Mouse (Mus musculus): ENCODE results near the gene Mdm2. TPM values are rescaled to one million over a fixed set of nuclear protein-coding genes. Genes with fewer than 3 reads are reported as not detected.

The Mdm2 gene
- total and polyA plus RNA-seq, 3 experiments = 35.3 to 601 (median 42.2) TPM

DNA sequence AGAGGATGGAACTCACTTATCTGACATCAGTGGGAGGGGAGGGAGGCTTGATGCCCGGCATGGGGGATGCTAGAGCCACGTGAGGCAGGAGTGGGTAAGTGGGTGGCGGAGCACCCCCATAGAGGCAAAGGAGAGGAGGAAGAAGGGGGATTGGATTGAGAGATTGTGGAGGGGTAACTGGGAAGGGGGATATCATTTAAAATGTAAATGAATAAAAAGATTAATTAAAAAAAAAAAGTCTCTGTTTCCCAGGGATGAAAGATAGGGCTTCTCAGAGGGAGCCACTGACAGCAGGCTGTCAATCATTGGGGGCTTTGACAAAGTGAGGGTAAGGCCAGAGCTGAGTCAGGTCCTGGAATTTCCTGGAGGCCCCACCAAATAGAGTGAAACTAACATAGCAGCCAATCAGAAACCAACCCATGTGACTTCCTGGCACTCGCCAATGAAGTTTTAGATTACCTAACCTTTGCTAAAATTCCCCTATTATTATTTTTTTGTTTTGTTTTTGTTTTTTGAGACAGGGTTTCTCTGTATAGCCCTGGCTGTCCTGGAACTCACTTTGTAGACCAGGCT is 4.5 kb upstream of the Mdm2 start:
- Histone ChIP-seq H3K4me3 (ENCODE audit: control insufficient read depth in 1 of 2, insufficient read depth in 1 of 2, low read depth in 2 of 2, low read length in 2 of 2) (no peak overlapping the region; a peak in 1 of 4 replicates), H3K9me3 (replicated peaks; ENCODE audit: insufficient read depth, low read length) (no peaks in the 10 kb centered on the region), H3K79me2 (ENCODE audit: control insufficient read depth, insufficient read depth, low read length, poor library complexity) (peaks cover 8% of the 10 kb centered on the region), H3K36me3 (ENCODE audit: control insufficient read depth in 1 of 2, insufficient read depth in 2 of 2, low read length in 2 of 2) (peaks cover 0 to 4% of the 10 kb centered on the region in 2 experiments; a peak in 2 of 4 replicates), H3K9ac (ENCODE audit: control insufficient read depth, low read depth, low read length, poor library complexity, severe bottlenecking) (peak overlapping the region; percentile 39), H3K4me1 (ENCODE audit: control insufficient read depth in 1 of 2, insufficient read depth in 2 of 2, low read length in 2 of 2) (peaks cover 0 to 11% of the 10 kb centered on the region in 2 experiments; a peak in 2 of 4 replicates), H3K27ac (ENCODE audit: control insufficient read depth, low read depth, low read length) (no peak overlapping the region), H3K27me3 (ENCODE audit: control insufficient read depth in 1 of 2, insufficient read depth in 2 of 2, low read length in 2 of 2) (no peaks in the 10 kb centered on the region)
- TF ChIP-seq USF1 (IDR thresholded peaks at IDR 0.05; ENCODE audit: low read depth, low read length) (0 out of 2 replicates have a peak, but pooled peaks have one; percentile 10), ZKSCAN1 (IDR thresholded peaks at IDR 0.05; ENCODE audit: low read depth, low read length) (no peak)
- no peak for DNase-seq (ENCODE audit: low read depth, low spot score)

DNA sequence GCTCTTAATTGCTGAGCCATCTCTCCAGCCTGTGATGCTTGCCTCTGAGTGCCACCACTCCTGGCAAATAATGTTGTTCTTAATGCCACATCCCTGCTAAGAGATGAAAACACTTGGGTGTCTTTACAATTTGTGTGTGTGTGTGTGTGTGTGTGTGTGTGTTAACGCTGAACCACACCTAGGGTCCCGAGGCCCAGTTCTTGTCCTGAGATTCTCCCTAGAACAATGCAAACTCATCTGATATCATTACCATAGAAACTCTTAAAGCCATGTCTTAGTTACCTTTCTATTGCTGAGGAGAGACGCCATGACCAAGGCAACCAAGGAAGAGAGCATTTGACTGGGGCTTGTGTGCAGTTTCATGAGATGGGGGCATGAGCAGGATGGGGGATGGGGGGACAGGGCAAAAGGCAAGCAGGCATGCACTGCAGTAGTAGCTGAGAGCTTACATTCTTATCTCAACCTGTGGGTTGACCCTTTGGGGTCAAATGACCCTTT is 3.5 kb upstream of the Mdm2 start:
- Histone ChIP-seq H3K27me3 (ENCODE audit: control insufficient read depth in 1 of 2, insufficient read depth in 2 of 2, low read length in 2 of 2) (no peaks in the 10 kb centered on the region), H3K9me3 (replicated peaks; ENCODE audit: insufficient read depth, low read length) (no peaks in the 10 kb centered on the region), H3K27ac (ENCODE audit: control insufficient read depth, low read depth, low read length) (no peak overlapping the region), H3K9ac (ENCODE audit: control insufficient read depth, low read depth, low read length, poor library complexity, severe bottlenecking) (no peak overlapping the region), H3K4me1 (ENCODE audit: control insufficient read depth in 1 of 2, insufficient read depth in 2 of 2, low read length in 2 of 2) (peaks cover 0 to 11% of the 10 kb centered on the region in 2 experiments; a peak in 2 of 4 replicates), H3K4me3 (ENCODE audit: control insufficient read depth in 1 of 2, insufficient read depth in 1 of 2, low read depth in 2 of 2, low read length in 2 of 2) (no peak overlapping the region), H3K36me3 (ENCODE audit: control insufficient read depth in 1 of 2, insufficient read depth in 2 of 2, low read length in 2 of 2) (peaks cover 0 to 4% of the 10 kb centered on the region in 2 experiments; a peak in 2 of 4 replicates), H3K79me2 (ENCODE audit: control insufficient read depth, insufficient read depth, low read length, poor library complexity) (peaks cover 16% of the 10 kb centered on the region)
- TF ChIP-seq NRF1 (IDR thresholded peaks at IDR 0.05; ENCODE audit: insufficient read depth, low read depth, low read length, poor library complexity, severe bottlenecking) (no peak), TAL1 (IDR thresholded peaks at IDR 0.05; ENCODE audit: low read length) (no peak), POLR2AphosphoS2 (IDR thresholded peaks at IDR 0.05; ENCODE audit: low read length) (no peak), ZMIZ1 (IDR thresholded peaks at IDR 0.05; ENCODE audit: low read depth, low read length) (no peak), GABPA (IDR thresholded peaks at IDR 0.05; ENCODE audit: low read depth, low read length) (no peak), MAX (IDR thresholded peaks at IDR 0.05; ENCODE audit: low read length) (no peak), MYB (IDR thresholded peaks at IDR 0.05; ENCODE audit: low read depth, low read length) (no peak), HCFC1 (IDR thresholded peaks at IDR 0.05; ENCODE audit: low read depth, low read length) (no peak), CTCF (IDR thresholded peaks at IDR 0.05 in 2 of 3, conservative IDR thresholded peaks at IDR 0.05 in 1 of 3; ENCODE audit: control insufficient read depth in 1 of 3, insufficient read depth in 1 of 3, low read depth in 2 of 3, low read length in 3 of 3, poor library complexity in 1 of 3, severe bottlenecking in 1 of 3) (no peak), SIN3A (IDR thresholded peaks at IDR 0.05; ENCODE audit: low read length) (no peak), POLR2AphosphoS5 (IDR thresholded peaks at IDR 0.05; ENCODE audit: borderline replicate concordance, low read depth, low read length) (no peak), MYC (IDR thresholded peaks at IDR 0.05; ENCODE audit: low read depth, low read length) (no peak), MEF2A (IDR thresholded peaks at IDR 0.05; ENCODE audit: extremely low read depth, insufficient replicate concordance, low read depth, low read length, poor library complexity, severe bottlenecking) (no peak), TBP (IDR thresholded peaks at IDR 0.05; ENCODE audit: low read depth, low read length) (no peak)
- no peak for DNase-seq (ENCODE audit: low read depth, low spot score)
